Mouse (Mus musculus) brain, embryonic 14.5 days (tissue): ENCODE data around the gene Ppox.
A peak's percentile ranks its signal among the peaks of the same experiment; 100 is the strongest.

Experiments
- CTCF ChIP-seq: fragments of 200-500 bp; IDR thresholded peaks from 2 replicates; pipeline ENCODE4 v1.5.1; 2012; ENCODE audit warnings: inconsistent platforms, mild to moderate bottlenecking, moderate library complexity, borderline replicate concordance; ENCODE audit not compliant: insufficient read depth, insufficient read length; ENCODE audit errors: extremely low read depth
- POLR2A ChIP-seq: fragments of 200-500 bp; IDR thresholded peaks from 2 replicates; pipeline ENCODE4 v1.6.1; 2012; ENCODE audit warnings: mild to moderate bottlenecking, inconsistent platforms, borderline replicate concordance; ENCODE audit not compliant: poor library complexity, insufficient read depth, insufficient read length, severe bottlenecking; ENCODE audit errors: extremely low read depth

DNA sequence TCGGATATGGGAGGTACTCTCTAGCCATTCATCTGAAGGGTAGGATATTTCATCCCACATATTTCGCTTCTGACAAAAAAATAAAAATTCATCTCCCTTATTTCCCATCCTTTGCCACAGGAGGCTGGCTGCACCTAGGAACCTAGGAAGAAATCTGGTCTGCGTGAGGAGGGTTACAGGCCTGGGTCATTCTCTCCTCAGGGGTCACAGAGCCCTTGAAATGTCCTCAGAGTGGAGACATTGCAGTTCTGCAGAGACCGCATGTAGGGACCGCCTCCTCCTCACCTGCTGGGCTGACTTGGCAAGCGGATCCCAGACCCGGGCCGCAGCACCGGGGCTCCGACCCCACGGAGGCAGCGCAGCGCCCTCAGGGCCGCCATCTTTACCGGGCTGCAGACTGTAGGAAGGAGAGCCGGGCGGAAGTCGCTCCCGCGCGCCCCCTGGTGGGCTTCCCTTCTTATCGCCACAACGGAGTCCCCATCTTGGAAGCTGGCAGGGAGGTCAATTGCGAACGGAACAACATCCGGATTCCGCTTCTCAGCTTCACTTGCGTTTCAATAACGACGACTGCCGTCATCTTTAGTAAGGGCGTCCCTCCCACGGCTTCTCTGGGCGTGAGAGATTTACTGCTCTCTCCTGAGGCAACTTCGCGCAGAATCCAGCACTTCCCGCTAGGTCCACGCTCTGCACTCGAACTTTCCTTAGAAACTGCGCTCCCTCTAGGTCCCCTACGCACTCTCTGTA lies 34.1 kb downstream of the Ppox start:
- TF ChIP-seq CTCF (peak; percentile 92), POLR2A (peak; percentile 87)
